Mouse (Mus musculus) ES-E14 (cell line): ENCODE results near the gene Lrg1. TPM values are rescaled to one million over a fixed set of nuclear protein-coding genes. Genes with fewer than 3 reads are reported as not detected.
"Not testable (repeated sequence)": the region's sequence is repeated elsewhere in the genome, so short reads cannot be mapped to it uniquely, and the experiment has no call there.

ENCODE experiments used
- DNase-seq: peaks from one replicate; pipeline ENCODE4 v3.0.0-alpha.2; 2013; ENCODE audit warnings: low read depth, low spot score
- H3K27ac ChIP-seq: 2 replicates; pipeline ENCODE4 v1.5.1; 2012; ENCODE audit warnings: low read depth, mild to moderate bottlenecking, low read length, moderate library complexity, mixed read lengths; ENCODE audit not compliant: poor library complexity, insufficient read depth, severe bottlenecking
- H3K36me3 ChIP-seq: 2 replicates; pipeline ENCODE4 v1.6.1; 2012; ENCODE audit warnings: mild to moderate bottlenecking, low read length, moderate library complexity, mixed read lengths; ENCODE audit not compliant: control insufficient read depth, poor library complexity, insufficient read depth, severe bottlenecking
- H3K4me1 ChIP-seq, 2 experiments: fragments of 150-350 bp in 1 of 2; sonication (generic) in 1 of 2; 2 replicates each; pipeline ENCODE4 v1.6.1; 2012; ENCODE audit warnings: low read length in 2 of 2, mild to moderate bottlenecking in 1 of 2, mixed read lengths in 1 of 2; ENCODE audit not compliant: control insufficient read depth in 2 of 2, insufficient read depth in 2 of 2, poor library complexity in 1 of 2
- H3K4me3 ChIP-seq, 2 experiments: fragments of 150-350 bp in 1 of 2; sonication (generic) in 1 of 2; 2 replicates each; pipeline ENCODE4 v1.5.1; 2012; ENCODE audit warnings: low read length in 2 of 2, low read depth in 1 of 2, mild to moderate bottlenecking in 1 of 2, mixed read lengths in 1 of 2; ENCODE audit not compliant: insufficient read depth in 1 of 2, poor library complexity in 1 of 2, severe bottlenecking in 1 of 2
- H3K9ac ChIP-seq: 2 replicates; pipeline ENCODE4 v1.6.1; 2012; ENCODE audit warnings: low read depth, mild to moderate bottlenecking, low read length, mixed read lengths; ENCODE audit not compliant: poor library complexity, insufficient read depth, severe bottlenecking
- H3K9me3 ChIP-seq: fragments of 150-350 bp; sonication (generic); 2 replicates; pipeline ENCODE4 v1.6.1; 2012; ENCODE audit warnings: low read depth, mild to moderate bottlenecking, low read length; ENCODE audit not compliant: control insufficient read depth, insufficient read depth
- CHD2 ChIP-seq: IDR thresholded peaks from 2 replicates; pipeline ENCODE4 v1.6.1; 2014; ENCODE audit warnings: mild to moderate bottlenecking, low read depth, low read length, inconsistent platforms
- HCFC1 ChIP-seq: IDR thresholded peaks from 2 replicates; pipeline ENCODE4 v1.6.1; 2012; ENCODE audit warnings: low read length, inconsistent platforms, borderline replicate concordance; ENCODE audit not compliant: insufficient read depth
- MAFK ChIP-seq: IDR thresholded peaks from 2 replicates; pipeline ENCODE4 v1.6.1; 2014; ENCODE audit warnings: mild to moderate bottlenecking, low read depth, low read length, inconsistent platforms; ENCODE audit not compliant: insufficient read depth
- ZC3H11A ChIP-seq: IDR thresholded peaks from 2 replicates; pipeline ENCODE4 v1.6.1; 2012; ENCODE audit warnings: low read depth, mild to moderate bottlenecking, inconsistent platforms, low read length, borderline replicate concordance
- ZNF384 ChIP-seq: IDR thresholded peaks from 2 replicates; pipeline ENCODE4 v1.6.1; 2012; ENCODE audit warnings: low read depth, low read length, inconsistent platforms
- in situ Hi-C, 2 experiments: fragments of 600-800 bp; cut with MboI; formaldehyde crosslinking; loops; one replicate each; pipeline ENCODE4 v1.15.1; 2025; ENCODE audit warnings: low sequenced_read_pairs in 2 of 2, inconsistent platforms in 1 of 2; ENCODE audit not compliant: unreplicated experiment in 2 of 2
- total RNA-seq: library from RNA; depleted of rRNA; stranded (reverse); fragments of 300-350 nt; gene quantifications from 2 replicates; pipeline ENCODE4 v1.2.3, GENCODE M21; 2012

The Lrg1 gene
- total RNA-seq, 1 experiment: not detected

DNA sequence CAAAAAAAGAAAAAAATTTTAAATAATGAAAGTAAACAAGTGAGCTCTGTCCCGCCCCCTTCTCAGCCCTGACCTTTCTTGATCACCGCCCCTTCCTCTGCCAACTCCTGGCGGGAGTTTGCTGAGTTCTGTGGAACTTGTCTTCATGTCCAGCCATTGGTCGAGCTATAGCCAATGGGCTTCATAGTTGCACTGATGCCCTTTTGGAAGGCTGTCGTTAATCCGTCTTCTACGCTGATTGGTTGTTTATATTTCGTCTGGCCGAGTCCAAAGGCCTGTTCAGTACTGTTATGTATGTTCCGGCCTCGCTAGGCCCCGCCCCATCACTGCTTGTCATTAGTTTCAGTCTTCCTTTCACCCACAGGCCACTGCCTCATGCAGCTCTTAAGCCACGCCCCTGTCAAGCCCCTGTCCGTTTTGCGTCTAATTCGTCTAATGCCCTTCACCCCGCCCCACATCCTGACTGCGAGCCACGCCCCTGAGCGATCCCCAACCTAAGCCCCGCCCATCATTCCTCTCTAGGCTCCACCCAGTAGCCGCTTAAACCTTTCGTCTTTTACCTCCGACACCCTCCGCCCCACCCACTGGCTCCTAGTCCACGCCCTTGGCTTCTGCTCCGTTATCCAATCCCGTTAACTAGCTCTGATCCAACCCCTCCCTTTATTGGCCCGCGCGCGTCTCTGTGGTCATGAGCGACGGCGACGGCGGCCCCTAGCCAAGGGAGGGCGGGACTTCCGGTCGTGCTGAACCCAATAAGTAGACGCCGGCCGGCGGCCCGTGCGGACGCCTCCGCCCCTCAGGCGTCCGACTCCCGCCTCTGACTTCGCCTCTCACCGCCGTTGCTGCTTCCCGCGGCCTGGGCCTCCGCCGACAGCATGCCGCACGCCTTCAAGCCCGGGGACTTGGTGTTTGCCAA is 42.7 kb downstream of the Lrg1 start, which contains the start of gene Hdgfl2:
TSS of gene Hdgfl2 (plus strand) at position 755 of the 916 bp plus-strand sequence.
- H3K9ac ChIP-seq: peak within 1 kb of the TSS; percentile 93
- peak; percentile 100 for DNase-seq
- H3K4me3 ChIP-seq: peak within 1 kb of the TSS; percentile 95 to 97
- H3K9me3 ChIP-seq: no peaks in the 10 kb centered on the region
- peak within 1 kb of the TSS; percentile 15; the same call in 1 of the 2 replicates for H3K27ac ChIP-seq
- peaks cover 12% of the 10 kb centered on the region for H3K36me3 ChIP-seq
- no peak for TF ChIP-seq ZNF384
- TF ChIP-seq CHD2: peak; percentile 88
- peaks cover 0 to 8% of the 10 kb centered on the region in 2 experiments; a peak in 2 of 4 replicates for H3K4me1 ChIP-seq
- in situ Hi-C loops: no loop called here

DNA sequence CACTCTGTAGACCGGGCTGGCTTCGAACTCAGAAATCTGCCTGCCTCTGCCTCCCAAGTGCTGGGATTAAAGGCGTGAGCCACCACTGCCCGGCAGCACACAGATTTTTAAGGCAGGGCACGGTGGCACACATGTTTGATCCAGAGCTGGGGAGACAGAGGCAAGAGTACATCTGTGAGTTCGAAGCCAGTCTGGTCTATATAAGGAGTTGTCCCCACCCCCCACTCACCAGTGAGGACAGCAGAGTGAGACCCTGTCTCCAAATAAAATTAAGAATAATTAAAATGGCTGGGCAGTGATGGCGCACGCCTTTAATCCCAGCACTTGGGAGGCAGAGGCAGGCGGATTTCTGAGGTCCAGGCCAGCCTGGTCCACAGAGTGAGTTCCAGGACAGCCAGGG is 43.4 kb downstream of the Lrg1 start:
- Histone ChIP-seq H3K27ac (0 out of 2 replicates have a peak overlapping the region, but pooled peaks have one; percentile 15), H3K4me1 (peaks cover 0 to 11% of the 10 kb centered on the region in 2 experiments; a peak in 2 of 4 replicates), H3K4me3 (peak overlapping the region in 1 of 2 experiments; percentile 57; a peak in 2 of 4 replicates), H3K9ac (peak overlapping the region; percentile 40; the same call in 1 of the 2 replicates)
- H3K36me3 ChIP-seq, H3K9me3 ChIP-seq, DNase-seq, in situ Hi-C loops: not testable (repeated sequence)

DNA sequence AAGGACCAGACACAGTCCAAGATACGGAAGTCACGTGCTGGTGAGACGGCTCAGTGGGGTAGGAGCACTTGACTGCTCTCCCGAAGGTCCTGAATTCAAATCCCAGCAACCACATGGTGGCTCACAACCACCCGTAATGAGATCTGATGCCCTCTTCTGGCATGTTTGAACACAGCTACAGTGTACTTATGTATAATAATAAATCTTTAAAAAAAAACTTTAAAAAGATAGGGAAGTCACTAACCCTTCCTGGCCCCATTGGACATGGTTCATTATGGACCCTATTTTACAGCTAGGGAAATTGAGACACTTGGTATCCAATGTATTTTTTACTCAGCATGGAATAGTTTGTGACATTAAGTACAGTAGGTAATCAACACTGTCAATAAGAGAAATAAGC is 44.3 kb downstream of the Lrg1 start:
- Histone ChIP-seq H3K4me3 (no peak overlapping the region), H3K9me3 (no peaks in the 10 kb centered on the region), H3K9ac (no peak overlapping the region), H3K36me3 (peaks cover 8% of the 10 kb centered on the region), H3K4me1 (peaks cover 0 to 11% of the 10 kb centered on the region in 2 experiments; a peak in 2 of 4 replicates), H3K27ac (no peak overlapping the region)
- DNase-seq: no peak
- TF ChIP-seq ZNF384 (no peak), HCFC1 (no peak), ZC3H11A (no peak), MAFK (no peak), CHD2 (no peak)
- in situ Hi-C loops: no loop called here

DNA sequence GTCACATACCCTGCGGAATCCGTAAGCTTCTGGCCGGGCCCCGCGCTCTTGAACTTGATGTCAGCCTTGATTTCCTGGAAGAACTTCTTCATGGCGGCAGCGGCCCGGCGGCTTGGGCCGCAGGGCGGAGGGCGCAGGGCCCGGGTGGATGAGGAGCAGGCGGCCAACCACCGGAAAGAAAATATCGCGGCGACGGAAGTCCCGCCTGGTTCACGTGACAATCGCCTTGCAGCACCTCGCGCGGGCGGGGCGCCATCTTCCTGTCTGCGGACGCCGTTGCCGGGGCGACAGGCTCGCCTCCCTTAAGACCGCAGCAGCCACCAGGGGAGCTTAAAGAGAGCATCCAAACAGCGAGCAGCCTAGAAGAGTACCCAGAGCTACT is 47.0 kb downstream of the Lrg1 start, which contains the start of gene Ubxn6:
TSS of gene Ubxn6 (minus strand) at position 202 of the 382 bp plus-strand sequence.
- peak; percentile 94 for DNase-seq

More for the DNA sequence above, 47.0 kb downstream of the Lrg1 start, which contains the start of gene Ubxn6:
- Histone ChIP-seq H3K4me1 (peaks cover 0 to 4% of the 10 kb centered on the region in 2 experiments; a peak in 1 of 4 replicates), H3K9ac (peak within 1 kb of the TSS; percentile 84), H3K36me3 (peaks cover 24% of the 10 kb centered on the region), H3K27ac (peak within 1 kb of the TSS; percentile 82), H3K4me3 (peak within 1 kb of the TSS; percentile 85 to 88), H3K9me3 (no peaks in the 10 kb centered on the region)
- in situ Hi-C loops: no loop called here
- 0 out of 2 replicates have a peak, but pooled peaks have one; percentile 35 for TF ChIP-seq CHD2
- no peak for TF ChIP-seq ZNF384
- TF ChIP-seq MAFK: no peak
